Mouse (Mus musculus) limb, embryonic 14.5 days (tissue): ENCODE data around the gene Fbxl19. TPM values are rescaled to one million over a fixed set of nuclear protein-coding genes. Genes with fewer than 3 reads are reported as not detected.

Source experiments
- ATAC-seq: fragments of 200-750 bp; cut with Nextera tagmentation; 2 replicates; pipeline ENCODE4 v1.8.0; 2017; ENCODE audit warnings: low read depth, moderate number of reproducible peaks, moderate TSS enrichment; ENCODE audit not compliant: low FRiP score
- DNase-seq: peaks from one replicate; pipeline ENCODE4 v3.0.0-alpha.2; 2015; ENCODE audit warnings: low spot score
- H3K27ac ChIP-seq: fragments of 300-500 bp; sonication (generic); replicated peaks from 2 replicates; pipeline ENCODE4 v1.5.1; 2014; ENCODE audit warnings: low read depth, mild to moderate bottlenecking, low read length, moderate library complexity, mixed read lengths
- H3K27me3 ChIP-seq: fragments of 300-500 bp; sonication (generic); 2 replicates; pipeline ENCODE4 v1.6.1; 2014; ENCODE audit warnings: low read length, mixed read lengths; ENCODE audit not compliant: control insufficient read depth, insufficient read depth
- H3K36me3 ChIP-seq: fragments of 300-500 bp; sonication (generic); 2 replicates; pipeline ENCODE4 v1.6.1; 2014; ENCODE audit warnings: mild to moderate bottlenecking, low read length, moderate library complexity, mixed read lengths; ENCODE audit not compliant: control insufficient read depth, insufficient read depth
- H3K4me1 ChIP-seq: fragments of 300-500 bp; sonication (generic); 2 replicates; pipeline ENCODE4 v1.6.1; 2014; ENCODE audit warnings: antibody characterized with exemption, low read length, mixed read lengths; ENCODE audit not compliant: control insufficient read depth, insufficient read depth
- H3K4me2 ChIP-seq: fragments of 300-500 bp; sonication (generic); replicated peaks from 2 replicates; pipeline ENCODE4 v1.6.1; 2014; ENCODE audit warnings: low read depth, mild to moderate bottlenecking, low read length, moderate library complexity; ENCODE audit not compliant: severe bottlenecking
- H3K4me3 ChIP-seq: fragments of 300-500 bp; sonication (generic); replicated peaks from 2 replicates; pipeline ENCODE4 v1.5.1; 2014; ENCODE audit warnings: low read length
- H3K9ac ChIP-seq: fragments of 300-500 bp; sonication (generic); 2 replicates; pipeline ENCODE4 v1.6.1; 2014; ENCODE audit warnings: mild to moderate bottlenecking, low read depth, low read length, moderate library complexity; ENCODE audit not compliant: severe bottlenecking
- H3K9me3 ChIP-seq: fragments of 300-500 bp; sonication (generic); 2 replicates; pipeline ENCODE4 v1.6.1; 2016; ENCODE audit warnings: low read length; ENCODE audit not compliant: control insufficient read depth
- POLR2A ChIP-seq: fragments of 200-500 bp; IDR thresholded peaks from 2 replicates; pipeline ENCODE4 v1.8.0; 2012; ENCODE audit warnings: inconsistent platforms, mild to moderate bottlenecking, moderate library complexity, borderline replicate concordance; ENCODE audit not compliant: insufficient read depth, insufficient read length; ENCODE audit errors: extremely low read depth
- WGBS: fragments of 180-500 bp; shearing (Covaris S2); extraction: QIAGEN DNeasy Blood & Tissue Kit; methylation state at CpG from one replicate; pipeline ENCODE4 v1.1.7; 2014; 5-methylcytosine and 5-hydroxymethylcytosine counted together
- polyA plus RNA-seq, 2 experiments: library from polyadenylated mRNA; depleted of rRNA in 1 of 2; stranded (reverse) in 1 of 2; unstranded in 1 of 2; fragments of >200 nt; fragmentation: Nextera tagmentation in 1 of 2; extraction: Ambion mirVana in 1 of 2; gene quantifications; 2 replicates each; pipeline versions ENCODE4 v1.2.1 to v1.2.3; 2012 to 2014

Gene Fbxl19
- polyA plus RNA-seq, 2 experiments: 4.4 to 64.5 TPM

- under 1% methylated on average over 23 of the region's 23 CpGs for WGBS
- H3K4me1 ChIP-seq: peaks cover 12% of the 10 kb centered on the region; the same call in 1 of the 2 replicates
- ATAC-seq: peak; percentile 77
- TF ChIP-seq POLR2A: 0 out of 2 replicates have a peak, but pooled peaks have one; percentile 7
- peak; percentile 89 for DNase-seq
- peak within 1 kb of the TSS; percentile 94 for H3K4me3 ChIP-seq
- H3K27me3 ChIP-seq: no peaks in the 10 kb centered on the region
- H3K27ac ChIP-seq: peak within 1 kb of the TSS; percentile 96
- H3K9me3 ChIP-seq: no peaks in the 10 kb centered on the region
- H3K4me2 ChIP-seq: peak within 1 kb of the TSS; percentile 74
- peak within 1 kb of the TSS; percentile 92 for H3K9ac ChIP-seq
- H3K36me3 ChIP-seq: peaks cover 27% of the 10 kb centered on the region
Measured at GRCm38 (mm10) chr7:127776426-127776825, 32.1 kb downstream of the Fbxl19 start, which contains the start of gene Setd1a. TSS of gene Setd1a (plus strand) at chr7:127776670.

GRCm38 (mm10) chr7:127776878-127777473 is 32.6 kb downstream of the Fbxl19 start:
- peak; percentile 73; the same call in 1 of the 2 replicates for TF ChIP-seq POLR2A
- H3K4me3 ChIP-seq: peak overlapping the region; percentile 94
- DNase-seq (peak; percentile 96), ATAC-seq (peak; percentile 90)
- H3K4me1 ChIP-seq: peaks cover 12% of the 10 kb centered on the region; the same call in 1 of the 2 replicates
- H3K9me3 ChIP-seq: no peaks in the 10 kb centered on the region
- peak overlapping the region; percentile 74 for H3K4me2 ChIP-seq
- H3K27me3 ChIP-seq: no peaks in the 10 kb centered on the region
- H3K9ac ChIP-seq: peak overlapping the region; percentile 92
- peaks cover 32% of the 10 kb centered on the region for H3K36me3 ChIP-seq
- peak overlapping the region; percentile 96 for H3K27ac ChIP-seq
- under 1% methylated on average over 50 of the region's 70 CpGs for WGBS

GRCm38 (mm10) chr7:127777474-127778266 is 33.3 kb downstream of the Fbxl19 start:
- H3K9me3 ChIP-seq: no peaks in the 10 kb centered on the region
- whole genome bisulfite sequencing: 9% methylated on average over 42 of the region's 66 CpGs
- peaks cover 39% of the 10 kb centered on the region for H3K36me3 ChIP-seq
- H3K4me3 ChIP-seq: peak overlapping the region; percentile 94
- TF ChIP-seq POLR2A: 0 out of 2 replicates have a peak, but pooled peaks have one; percentile 9
- H3K4me1 ChIP-seq: peaks cover 12% of the 10 kb centered on the region; the same call in 1 of the 2 replicates
- ATAC-seq: peak; percentile 51
- peak overlapping the region; percentile 74 for H3K4me2 ChIP-seq
- DNase-seq: peak; percentile 46
- H3K27ac ChIP-seq: peak overlapping the region; percentile 96
- peak overlapping the region; percentile 92 for H3K9ac ChIP-seq
- H3K27me3 ChIP-seq: no peaks in the 10 kb centered on the region

- Histone ChIP-seq H3K4me1 (peaks cover 12% of the 10 kb centered on the region; the same call in 1 of the 2 replicates), H3K4me3 (peak overlapping the region; percentile 94), H3K9me3 (no peaks in the 10 kb centered on the region), H3K4me2 (peak overlapping the region; percentile 74), H3K27me3 (no peaks in the 10 kb centered on the region), H3K27ac (no peak overlapping the region), H3K9ac (peak overlapping the region; percentile 92; the same call in 1 of the 2 replicates), H3K36me3 (peaks cover 42% of the 10 kb centered on the region)
- DNase-seq: no peak
- no peak for ATAC-seq
- TF ChIP-seq POLR2A: no peak
- 73% methylated on average over 4 of the region's 4 CpGs for WGBS
Measured at GRCm38 (mm10) chr7:127778350-127778749, 34.0 kb downstream of the Fbxl19 start.

GRCm38 (mm10) chr7:127785308-127785707 is 41.0 kb downstream of the Fbxl19 start, which contains the start of gene Gm49388:
TSS of gene Gm49388 (plus strand) at chr7:127785608.
- TF ChIP-seq POLR2A: no peak
- H3K36me3 ChIP-seq: peaks cover 96% of the 10 kb centered on the region
- no peak within 1 kb of the TSS for H3K9ac ChIP-seq
- no peak within 1 kb of the TSS for H3K27ac ChIP-seq
- ATAC-seq: no peak
- DNase-seq: no peak
- H3K27me3 ChIP-seq: no peaks in the 10 kb centered on the region
- H3K4me3 ChIP-seq: no peak within 1 kb of the TSS
- H3K4me2 ChIP-seq: no peak within 1 kb of the TSS
- WGBS: 92% methylated on average over 4 of the region's 7 CpGs
- H3K4me1 ChIP-seq: no peaks in the 10 kb centered on the region
- no peaks in the 10 kb centered on the region for H3K9me3 ChIP-seq
